Mouse (Mus musculus) embryonic facial prominence, embryonic 11.5 days (tissue): ENCODE data around the gene Atxn10. TPM values are rescaled to one million over a fixed set of nuclear protein-coding genes. Genes with fewer than 3 reads are reported as not detected.

Experiments
- ATAC-seq: fragments of 200-750 bp; cut with Nextera tagmentation; replicated peaks from 2 replicates; pipeline ENCODE4 v1.8.0; 2017; ENCODE audit warnings: low read depth; ENCODE audit not compliant: insufficient number of reproducible peaks, low FRiP score, low TSS enrichment
- DNase-seq: peaks from one replicate; pipeline ENCODE4 v3.0.0-alpha.2; 2015; ENCODE audit warnings: low spot score
- H3K27ac ChIP-seq: fragments of 300-500 bp; sonication (generic); replicated peaks from 2 replicates; pipeline ENCODE4 v1.5.1; 2014; ENCODE audit warnings: mild to moderate bottlenecking, low read depth, low read length, control low read depth
- H3K27me3 ChIP-seq: fragments of 300-500 bp; sonication (generic); 2 replicates; pipeline ENCODE4 v1.6.1; 2014; ENCODE audit warnings: mild to moderate bottlenecking, low read length, moderate library complexity, mixed read lengths; ENCODE audit not compliant: control insufficient read depth, insufficient read depth
- H3K36me3 ChIP-seq: fragments of 300-500 bp; sonication (generic); replicated peaks from 2 replicates; pipeline ENCODE4 v1.6.1; 2014; ENCODE audit warnings: low read depth, mild to moderate bottlenecking, low read length, moderate library complexity, mixed read lengths; ENCODE audit not compliant: control insufficient read depth, insufficient read depth
- H3K4me1 ChIP-seq: fragments of 300-500 bp; sonication (generic); 2 replicates; pipeline ENCODE4 v1.6.1; 2014; ENCODE audit warnings: low read length, mixed read lengths; ENCODE audit not compliant: control insufficient read depth, insufficient read depth
- H3K4me2 ChIP-seq: fragments of 300-500 bp; sonication (generic); 2 replicates; pipeline ENCODE4 v1.6.1; 2014; ENCODE audit warnings: low read depth, mild to moderate bottlenecking, control low read depth, low read length, moderate library complexity
- H3K4me3 ChIP-seq: fragments of 300-500 bp; sonication (generic); 2 replicates; pipeline ENCODE4 v1.5.1; 2014; ENCODE audit warnings: low read depth, low read length, control low read depth
- H3K9ac ChIP-seq: fragments of 300-500 bp; sonication (generic); replicated peaks from 2 replicates; pipeline ENCODE4 v1.6.1; 2014; ENCODE audit warnings: mild to moderate bottlenecking, control low read depth, low read length
- H3K9me3 ChIP-seq: fragments of 300-500 bp; sonication (generic); replicated peaks from 2 replicates; pipeline ENCODE4 v1.6.1; 2016; ENCODE audit warnings: mild to moderate bottlenecking, low read length, inconsistent platforms, mixed read lengths; ENCODE audit not compliant: control insufficient read depth
- WGBS: fragments of 180-500 bp; shearing (Covaris S2); extraction: QIAGEN DNeasy Blood & Tissue Kit; methylation state at CpG from one replicate; pipeline ENCODE4 v1.1.7; 2014; 5-methylcytosine and 5-hydroxymethylcytosine counted together
- polyA plus RNA-seq: library from polyadenylated mRNA; unstranded; fragments of >200 nt; fragmentation: Nextera tagmentation; extraction: Ambion mirVana; gene quantifications from 2 replicates; pipeline ENCODE4 v1.2.1, GENCODE M21; 2014

Atxn10 gene
- polyA plus RNA-seq, 1 experiment from 2014 or later: 378 TPM

- DNase-seq: peak; percentile 49
- peak; percentile 45 for ATAC-seq
- H3K9ac ChIP-seq: no peak overlapping the region
- H3K27ac ChIP-seq: no peak overlapping the region
- H3K4me1 ChIP-seq: no peaks in the 10 kb centered on the region
- H3K36me3 ChIP-seq: peaks cover 3% of the 10 kb centered on the region
- WGBS: 12% methylated on average over 5 of the region's 5 CpGs
- no peaks in the 10 kb centered on the region for H3K27me3 ChIP-seq
- H3K9me3 ChIP-seq: no peaks in the 10 kb centered on the region
- no peak overlapping the region for H3K4me2 ChIP-seq
- H3K4me3 ChIP-seq: no peak overlapping the region
Measured at GRCm38 (mm10) chr15:85464190-85464589, 128.1 kb downstream of the Atxn10 start.

GRCm38 (mm10) chr15:85464823-85465565 lies 128.9 kb downstream of the Atxn10 start:
- no peak overlapping the region for H3K27ac ChIP-seq

GRCm38 (mm10) chr15:85466456-85467067 lies 130.5 kb downstream of the Atxn10 start:
- Histone ChIP-seq H3K27me3 (no peaks in the 10 kb centered on the region), H3K4me3 (no peak overlapping the region), H3K4me2 (no peak overlapping the region), H3K9ac (no peak overlapping the region), H3K27ac (no peak overlapping the region), H3K9me3 (no peaks in the 10 kb centered on the region), H3K4me1 (no peaks in the 10 kb centered on the region), H3K36me3 (peaks cover 3% of the 10 kb centered on the region)
- ATAC-seq: no peak
- 90% methylated on average over 5 of the region's 5 CpGs for WGBS
- no peak for DNase-seq

More at GRCm38 (mm10) chr15:85464823-85465565, 128.9 kb downstream of the Atxn10 start:
- H3K4me1 ChIP-seq: no peaks in the 10 kb centered on the region
- DNase-seq (peak; percentile 71), ATAC-seq (no peak)
- no peaks in the 10 kb centered on the region for H3K9me3 ChIP-seq
- no peak overlapping the region for H3K4me2 ChIP-seq
- WGBS: 51% methylated on average over 10 of the region's 10 CpGs
- H3K4me3 ChIP-seq: no peak overlapping the region
- H3K27me3 ChIP-seq: no peaks in the 10 kb centered on the region
- peaks cover 3% of the 10 kb centered on the region for H3K36me3 ChIP-seq
- no peak overlapping the region for H3K9ac ChIP-seq

GRCm38 (mm10) chr15:85469401-85469800 lies 133.4 kb downstream of the Atxn10 start:
- H3K36me3 ChIP-seq: no peaks in the 10 kb centered on the region; the same call in 1 of the 2 replicates
- no peaks in the 10 kb centered on the region for H3K9me3 ChIP-seq
- no peak overlapping the region for H3K4me3 ChIP-seq
- no peaks in the 10 kb centered on the region for H3K4me1 ChIP-seq
- H3K27me3 ChIP-seq: no peaks in the 10 kb centered on the region
- no peak for ATAC-seq
- H3K27ac ChIP-seq: no peak overlapping the region
- 89% methylated on average over 6 of the region's 6 CpGs for WGBS
- no peak overlapping the region for H3K9ac ChIP-seq
- no peak for DNase-seq
- H3K4me2 ChIP-seq: no peak overlapping the region

- H3K36me3 ChIP-seq: no peaks in the 10 kb centered on the region
- H3K4me1 ChIP-seq: no peaks in the 10 kb centered on the region
- 73% methylated on average over 3 of the region's 3 CpGs for WGBS
- no peak overlapping the region for H3K27ac ChIP-seq
- DNase-seq (no peak), ATAC-seq (no peak)
- H3K9me3 ChIP-seq: no peaks in the 10 kb centered on the region
- no peak overlapping the region for H3K4me2 ChIP-seq
- H3K9ac ChIP-seq: no peak overlapping the region
- H3K4me3 ChIP-seq: no peak overlapping the region
- no peaks in the 10 kb centered on the region for H3K27me3 ChIP-seq
Measured at GRCm38 (mm10) chr15:85474697-85475096, 138.7 kb downstream of the Atxn10 start.

GRCm38 (mm10) chr15:85477584-85477983 lies 141.5 kb downstream of the Atxn10 start:
- H3K27me3 ChIP-seq: no peaks in the 10 kb centered on the region
- DNase-seq (peak; percentile 62), ATAC-seq (no peak)
- WGBS: 12% methylated on average over 1 of the region's 1 CpGs
- H3K27ac ChIP-seq: no peak overlapping the region
- H3K9ac ChIP-seq: no peak overlapping the region
- no peak overlapping the region for H3K4me2 ChIP-seq
- no peak overlapping the region for H3K4me3 ChIP-seq
- no peaks in the 10 kb centered on the region for H3K9me3 ChIP-seq
- H3K4me1 ChIP-seq: no peaks in the 10 kb centered on the region; the same call in 1 of the 2 replicates
- no peaks in the 10 kb centered on the region for H3K36me3 ChIP-seq

GRCm38 (mm10) chr15:85479365-85479764 lies 143.3 kb downstream of the Atxn10 start:
- Histone ChIP-seq H3K4me1 (no peaks in the 10 kb centered on the region; the same call in 1 of the 2 replicates), H3K9ac (no peak overlapping the region), H3K9me3 (no peaks in the 10 kb centered on the region), H3K4me2 (no peak overlapping the region), H3K27me3 (no peaks in the 10 kb centered on the region), H3K4me3 (no peak overlapping the region), H3K27ac (no peak overlapping the region), H3K36me3 (no peaks in the 10 kb centered on the region)
- 82% methylated on average over 12 of the region's 12 CpGs for WGBS
- ATAC-seq (no peak), DNase-seq (no peak)

- Histone ChIP-seq H3K9ac (no peak overlapping the region), H3K27ac (no peak overlapping the region), H3K4me3 (no peak overlapping the region), H3K36me3 (no peaks in the 10 kb centered on the region), H3K4me1 (no peaks in the 10 kb centered on the region; the same call in 1 of the 2 replicates), H3K9me3 (no peaks in the 10 kb centered on the region), H3K27me3 (no peaks in the 10 kb centered on the region), H3K4me2 (no peak overlapping the region)
- no peak for DNase-seq
- no peak for ATAC-seq
- 54% methylated on average over 5 of the region's 5 CpGs for WGBS
Measured at GRCm38 (mm10) chr15:85479919-85480318, 143.9 kb downstream of the Atxn10 start.
